Mouse (Mus musculus) WW6 (cell line): ENCODE data around the gene Tmem18.

Experiments used
- DNase-seq: peaks from one replicate; pipeline ENCODE4 v3.0.0-alpha.2; 2013; ENCODE audit warnings: low read depth, low spot score

The Tmem18 gene

DNA sequence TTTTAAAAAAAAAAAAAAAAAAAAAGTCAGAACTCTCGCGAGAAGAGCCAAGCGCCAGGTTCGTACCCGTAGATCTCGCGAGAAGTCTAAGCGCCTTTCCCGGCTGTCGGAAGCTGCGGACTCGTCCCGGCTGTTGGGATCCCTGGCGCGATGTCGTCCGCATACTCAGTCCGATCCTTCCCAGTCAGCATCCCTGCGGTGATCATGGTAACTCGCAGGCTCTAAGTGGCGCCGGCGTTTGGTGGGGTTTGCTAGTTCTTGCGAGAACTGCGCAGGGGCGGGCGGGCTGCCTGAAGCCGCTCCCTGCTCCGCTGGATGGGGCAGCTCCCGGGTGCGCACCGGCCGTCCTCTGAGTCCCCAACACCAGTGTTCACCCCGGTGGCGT, at the start of gene Tmem18:
Gene Tmem18, plus strand, starts transcription at position 71 of the 385 bp plus-strand sequence.
- DNase-seq, result peak; percentile 74

DNA sequence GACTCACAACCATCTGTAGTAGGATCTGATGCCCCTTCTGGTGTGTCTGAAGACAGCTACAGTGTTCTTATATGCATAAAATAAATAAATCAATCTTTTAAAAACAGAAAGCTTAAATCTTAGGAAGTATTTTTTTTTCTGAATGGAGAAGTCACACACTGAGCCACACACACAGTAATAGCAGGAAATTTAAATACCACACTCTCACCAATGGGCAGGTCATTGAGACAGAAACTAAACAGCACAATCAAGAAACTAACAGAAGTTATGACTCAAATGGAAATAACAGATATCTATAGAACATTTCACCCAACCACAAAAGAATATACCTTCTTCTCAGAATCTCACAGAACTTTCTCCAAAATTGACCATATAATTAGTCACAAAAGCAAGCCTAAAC, 26.9 kb upstream of the Tmem18 start:
- no peak for DNase-seq

DNA sequence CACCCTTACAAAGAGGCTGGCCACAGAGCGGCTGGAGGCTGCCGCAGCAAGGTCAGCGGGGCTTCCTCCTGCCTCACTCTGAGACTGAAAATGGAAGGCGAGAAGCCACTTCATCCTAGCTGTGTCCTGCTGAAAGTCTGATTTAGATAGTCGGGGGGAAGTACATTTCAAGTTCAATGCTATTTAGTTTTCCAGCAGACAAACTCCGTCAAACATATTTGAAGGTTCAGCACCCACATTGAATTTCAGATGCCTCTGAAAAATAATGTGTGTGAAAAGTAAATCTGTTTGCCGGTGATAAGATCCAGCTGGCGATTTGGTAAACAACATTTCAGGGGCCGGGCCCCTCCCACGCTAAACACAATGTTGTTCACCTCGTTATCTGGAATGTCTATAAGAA, 22.8 kb upstream of the Tmem18 start:
- no peak for DNase-seq

DNA sequence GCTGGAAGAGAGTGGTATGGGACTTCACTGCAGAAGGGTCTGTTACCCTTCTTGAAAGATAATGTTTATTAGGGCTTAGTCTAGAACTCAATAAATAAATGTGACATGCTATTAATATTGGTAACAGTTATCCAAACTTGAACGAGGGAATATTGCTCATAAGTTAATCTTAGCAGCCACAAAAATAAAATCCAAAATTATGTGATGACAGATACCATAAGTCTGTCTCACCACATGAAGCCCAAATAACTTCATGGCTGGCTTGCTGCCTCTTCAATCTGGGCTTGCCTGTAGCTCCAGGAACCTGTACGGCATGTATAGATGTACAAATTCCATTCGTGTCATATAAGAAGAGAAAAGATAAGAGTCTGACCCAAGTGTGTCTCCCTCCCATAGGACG, 12.2 kb upstream of the Tmem18 start:
- no peak for DNase-seq

DNA sequence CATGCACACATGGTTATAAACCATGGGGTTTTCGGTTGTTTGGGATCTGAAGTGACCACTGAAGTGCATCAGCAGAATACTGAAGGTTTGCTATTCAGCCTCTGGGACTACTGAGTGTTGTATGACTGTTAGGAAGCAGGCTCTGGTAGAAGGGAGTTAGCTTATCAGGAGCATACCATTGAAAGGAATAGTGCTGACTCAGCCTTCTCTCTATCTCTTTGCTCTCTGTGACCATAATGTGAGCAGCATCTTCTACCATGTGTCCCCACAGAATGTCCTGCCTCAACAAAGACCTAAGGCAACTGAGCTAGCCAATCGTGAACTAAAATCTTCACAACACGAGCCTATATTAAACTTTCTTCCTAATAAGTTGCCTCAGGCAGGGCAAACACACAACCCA, 8.3 kb upstream of the Tmem18 start:
- no peak for DNase-seq

DNA sequence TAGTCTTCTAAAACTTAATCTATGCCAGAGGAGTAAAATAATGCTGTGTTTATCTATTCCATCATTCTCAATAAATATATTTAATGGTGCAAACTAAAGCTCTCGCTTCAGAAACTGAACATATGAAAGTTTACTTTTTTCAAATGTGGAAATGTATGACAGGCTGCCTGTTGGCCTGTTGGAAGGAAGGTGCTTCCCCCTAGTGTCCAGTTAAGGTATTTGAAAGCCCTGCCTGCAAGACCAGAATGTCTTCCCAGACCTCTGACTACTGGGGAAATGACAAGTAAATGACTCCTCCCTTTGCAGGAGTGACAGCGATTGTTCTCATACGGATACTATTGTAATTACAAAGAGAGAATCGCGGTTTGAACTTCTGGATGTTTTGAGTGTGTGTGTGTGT, 6.2 kb upstream of the Tmem18 start:
- DNase-seq, result peak; percentile 33

DNA sequence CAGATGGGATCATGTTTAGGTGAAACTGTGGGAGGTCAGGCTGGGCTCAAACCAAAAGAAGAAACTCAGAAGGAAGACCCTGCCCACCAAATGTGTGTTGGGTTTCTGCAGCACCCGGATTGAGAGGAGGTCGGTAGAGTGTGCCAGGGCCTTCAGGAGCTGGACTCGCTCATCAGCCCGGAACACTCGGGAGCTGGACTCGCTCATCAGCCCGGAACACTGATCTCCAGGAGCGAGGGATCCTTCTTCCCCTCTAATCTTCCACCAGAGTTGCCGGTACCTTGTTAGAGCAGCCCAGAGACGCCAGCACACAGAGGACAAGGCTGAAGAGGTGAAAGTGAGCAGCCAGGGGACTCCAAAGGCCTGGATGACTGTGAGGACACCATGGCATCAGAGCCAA, 2.9 kb upstream of the Tmem18 start:
- no peak for DNase-seq

DNA sequence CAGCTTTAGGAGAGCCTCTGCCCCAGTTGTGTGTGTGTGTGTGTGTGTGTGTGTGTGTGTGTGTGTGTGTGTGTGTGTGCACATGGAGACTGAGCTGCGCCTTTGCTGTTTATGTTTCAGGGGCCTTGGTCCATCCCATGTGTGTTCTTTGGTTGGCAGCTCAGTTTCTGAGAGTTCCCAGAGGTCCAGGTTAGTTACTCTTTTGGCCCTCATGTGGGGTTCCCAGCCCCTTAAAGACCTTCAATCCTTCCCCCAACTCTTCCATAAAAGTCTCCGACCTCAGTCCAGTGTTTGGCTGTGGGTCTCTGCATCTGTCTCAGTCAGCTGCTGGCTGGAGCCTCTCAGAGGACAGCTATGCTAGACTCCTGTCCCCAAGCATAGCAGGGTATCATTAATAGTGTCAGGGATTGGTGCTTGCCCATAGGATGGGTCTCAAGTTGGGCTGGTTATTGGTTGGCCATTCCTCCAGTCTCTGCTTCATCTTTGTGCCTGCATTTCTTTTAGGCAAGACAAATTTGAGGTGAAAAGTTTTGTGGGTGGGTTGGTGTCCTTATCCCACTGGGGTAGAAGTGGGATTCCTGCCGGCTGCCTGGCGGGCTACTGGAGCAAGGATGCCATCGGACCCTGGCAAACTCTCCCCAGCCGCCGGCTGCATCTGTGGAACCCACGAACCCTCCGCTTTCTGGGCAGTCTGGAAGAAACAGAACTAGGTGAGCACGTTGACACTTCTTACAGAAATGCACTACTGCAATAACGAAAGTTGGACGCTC, 455 bp upstream of the Tmem18 start:
- no peak for DNase-seq

DNA sequence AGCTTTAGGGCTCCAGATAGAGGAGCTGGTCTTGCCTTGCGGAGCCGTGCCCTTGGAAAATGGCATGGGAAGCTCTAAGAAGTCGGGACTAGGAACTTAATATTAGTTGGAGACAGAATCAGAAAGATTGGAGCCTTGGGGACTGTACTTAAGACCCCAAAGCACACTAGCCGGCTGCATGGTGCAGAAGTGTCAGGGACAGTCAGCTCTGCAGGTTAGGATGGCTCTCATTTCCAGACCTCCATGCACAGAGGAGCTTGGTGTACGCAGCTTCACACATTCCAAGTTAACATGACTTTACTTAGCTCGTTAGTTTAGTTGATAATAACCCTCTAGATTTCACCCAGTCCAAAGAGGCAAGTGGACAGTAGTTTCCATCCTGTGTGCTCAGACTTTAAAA, 637 bp downstream of the Tmem18 start:
- DNase-seq, result no peak

DNA sequence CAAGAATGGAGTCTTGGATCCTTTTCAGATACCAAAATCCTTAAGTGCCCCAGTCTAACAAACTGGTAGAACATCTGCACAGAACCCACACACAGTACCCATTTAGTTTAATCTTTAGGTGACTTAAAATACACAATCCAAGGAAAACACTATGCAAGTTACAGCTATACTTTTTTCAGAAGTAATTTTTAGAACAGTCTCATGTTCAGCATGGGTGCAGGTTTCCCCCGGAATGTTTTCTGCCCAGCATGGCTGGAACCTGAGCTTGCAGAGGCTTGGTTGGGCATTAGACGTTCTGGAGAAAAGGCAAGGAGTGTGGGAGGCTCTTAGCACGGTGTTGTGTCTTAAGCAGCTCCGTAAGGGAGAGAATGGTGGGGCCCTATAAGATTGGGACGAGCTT, 7.6 kb downstream of the Tmem18 start:
- no peak for DNase-seq

DNA sequence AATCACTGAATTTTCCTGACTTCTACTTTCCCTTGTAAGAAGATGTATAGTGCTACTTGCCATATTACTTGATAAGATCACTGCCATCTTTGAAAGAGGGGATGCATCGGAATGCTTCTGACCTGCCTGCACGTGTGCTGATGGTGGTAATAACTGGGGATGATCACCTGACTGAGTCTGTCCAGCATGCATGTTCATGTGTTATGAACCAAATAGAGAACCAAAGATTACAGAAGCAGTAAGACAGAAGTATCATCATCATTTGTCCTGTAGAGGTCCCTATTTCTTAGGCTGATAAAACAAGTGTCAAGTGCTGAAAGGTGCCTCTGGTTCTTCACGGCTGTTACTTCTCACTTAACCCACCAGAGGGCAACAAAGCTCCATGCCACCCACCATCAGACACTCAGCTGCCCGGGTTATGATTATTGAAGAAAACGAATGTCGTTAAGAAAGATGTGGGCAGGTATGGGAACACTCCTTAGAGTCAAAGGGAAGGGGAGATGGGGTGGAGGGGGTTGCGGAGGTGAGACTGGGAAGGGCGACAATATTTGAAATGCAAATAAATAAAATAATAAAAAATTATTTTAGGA, 12.7 kb downstream of the Tmem18 start:
- DNase-seq, result peak; percentile 29

DNA sequence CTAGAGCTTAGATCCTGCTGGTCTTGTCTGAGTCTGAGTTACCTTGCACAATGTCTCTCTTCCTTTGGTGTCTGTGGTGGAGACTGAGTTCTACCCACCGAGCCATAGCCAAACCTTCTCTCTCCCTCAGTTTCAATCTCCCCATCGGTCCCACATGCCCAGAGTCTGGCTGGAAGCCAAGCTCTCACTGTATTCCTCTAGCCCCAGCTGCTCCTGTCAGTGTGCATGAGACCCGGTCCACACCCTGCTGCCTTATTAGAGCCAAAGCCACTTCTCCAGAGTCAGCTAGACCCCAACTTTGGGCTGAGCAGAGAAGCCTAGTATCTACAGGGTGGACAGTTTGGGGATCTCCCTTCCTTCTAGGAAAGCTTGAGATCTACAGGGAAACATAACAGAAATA, 14.7 kb downstream of the Tmem18 start:
- no peak for DNase-seq

DNA sequence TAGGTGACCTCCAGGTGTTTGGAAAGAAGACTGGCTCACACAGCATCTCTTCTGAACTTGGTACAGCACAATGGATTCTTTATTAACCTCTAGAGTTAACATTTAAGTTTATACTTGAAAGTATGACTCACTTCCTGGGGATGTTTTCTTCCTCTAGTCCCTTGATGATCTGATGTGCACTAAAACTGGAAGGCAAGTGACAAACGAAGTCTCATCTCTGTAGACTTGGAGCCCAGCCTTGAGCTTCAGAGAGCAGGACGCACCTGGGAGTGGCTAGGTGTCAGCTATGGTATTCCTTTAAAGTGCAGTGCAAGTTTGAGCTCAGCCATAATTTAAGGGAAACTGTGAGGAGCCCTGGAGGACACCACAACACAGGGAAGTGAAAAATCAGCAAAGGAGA, 15.2 kb downstream of the Tmem18 start:
- DNase-seq, result no peak

DNA sequence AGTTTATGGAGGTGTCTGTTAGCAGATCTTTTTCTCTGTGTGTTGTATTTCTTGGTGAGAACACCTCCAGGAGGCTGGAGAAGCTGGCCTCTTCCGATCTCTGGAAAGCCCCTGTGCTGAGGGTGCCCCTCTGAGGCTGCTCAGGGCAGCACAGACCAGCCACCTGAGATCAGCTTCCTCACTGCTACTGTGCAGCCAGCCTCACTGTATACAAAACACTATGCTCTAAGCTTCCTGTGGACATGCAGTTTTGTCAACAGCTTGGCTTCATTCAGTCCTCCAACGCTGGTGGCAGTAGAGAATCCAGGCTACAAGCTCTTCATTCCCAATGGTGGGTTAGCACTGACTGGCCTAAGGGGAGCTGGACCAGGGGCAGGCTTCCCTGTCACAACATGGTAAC, 15.8 kb downstream of the Tmem18 start:
- DNase-seq, result no peak

DNA sequence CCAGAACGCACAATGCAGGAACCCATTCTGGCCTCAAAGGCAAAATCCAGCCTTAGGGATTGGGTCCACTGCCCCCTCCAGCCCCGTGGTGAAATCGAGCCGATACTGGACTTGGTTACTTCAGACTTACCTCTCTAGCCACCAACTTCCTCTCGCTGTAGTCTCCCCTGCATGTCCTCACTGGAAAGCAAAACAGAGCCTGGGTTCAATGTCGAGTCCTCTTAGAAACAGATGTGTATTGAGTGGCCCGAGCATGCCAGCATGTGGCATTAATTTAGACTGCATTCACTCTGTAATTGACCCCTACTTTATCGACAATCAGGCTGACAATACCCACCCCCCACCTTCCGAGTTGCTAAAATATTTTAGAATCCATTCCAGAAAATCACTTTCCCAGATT, 19.8 kb downstream of the Tmem18 start:
- DNase-seq, result no peak

DNA sequence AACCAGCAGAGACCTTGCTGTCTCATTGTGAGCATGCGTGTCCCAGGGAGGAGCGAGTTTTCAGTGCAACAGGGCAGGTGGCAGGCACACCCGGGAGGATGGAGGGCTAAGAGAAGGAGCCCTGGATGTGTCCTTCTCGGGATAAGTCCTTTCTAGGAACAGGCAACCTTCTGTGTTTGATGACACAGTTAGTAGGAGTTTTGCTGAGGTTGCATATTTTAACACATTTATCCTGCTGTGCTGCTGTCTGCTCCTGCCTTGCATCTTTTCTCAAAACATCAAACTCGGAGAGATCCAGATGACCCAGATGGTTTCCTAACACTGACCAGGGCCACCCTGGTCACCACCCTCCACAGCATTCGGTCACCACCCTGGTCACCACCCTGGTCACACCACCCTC, 20.6 kb downstream of the Tmem18 start:
- DNase-seq, result no peak

DNA sequence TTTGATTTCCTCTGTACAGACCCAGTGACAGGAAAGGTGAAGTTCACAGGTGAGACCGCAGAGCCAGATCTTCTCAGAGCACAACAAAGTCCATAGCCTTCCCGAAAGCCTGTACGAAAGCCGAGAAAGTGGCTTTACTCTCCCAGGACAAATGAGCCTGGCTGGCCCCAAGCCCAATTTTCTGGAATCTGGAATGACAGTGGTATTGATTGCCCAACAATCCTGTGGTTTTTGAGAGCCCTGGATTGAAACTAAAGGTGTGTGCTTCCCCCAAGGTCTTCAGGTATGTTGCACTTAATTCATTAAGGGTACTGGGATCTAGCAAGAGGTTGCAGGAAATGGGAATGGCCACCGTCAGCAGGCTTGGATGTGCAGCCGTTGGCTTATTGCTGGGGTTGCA, 21.7 kb downstream of the Tmem18 start:
- DNase-seq, result no peak

DNA sequence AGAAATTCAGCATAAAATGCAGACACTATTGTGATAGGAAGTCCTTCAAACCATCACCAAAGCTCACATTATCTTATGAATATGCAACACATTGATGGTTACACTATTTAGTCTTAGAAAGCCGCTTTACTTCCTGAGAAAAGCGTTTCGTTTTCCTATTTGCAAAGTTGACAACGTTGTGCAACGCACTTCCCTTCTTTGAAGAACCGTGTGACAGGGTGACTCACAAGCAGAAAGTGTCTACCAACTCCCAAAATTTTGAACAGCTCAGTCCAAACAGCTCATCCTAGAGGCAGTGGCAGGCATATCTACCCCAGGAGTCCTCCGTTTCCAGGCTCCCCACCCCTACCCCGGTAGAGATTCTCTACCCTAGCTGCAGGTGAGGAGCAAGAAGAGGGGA, 22.5 kb downstream of the Tmem18 start:
- no peak for DNase-seq

DNA sequence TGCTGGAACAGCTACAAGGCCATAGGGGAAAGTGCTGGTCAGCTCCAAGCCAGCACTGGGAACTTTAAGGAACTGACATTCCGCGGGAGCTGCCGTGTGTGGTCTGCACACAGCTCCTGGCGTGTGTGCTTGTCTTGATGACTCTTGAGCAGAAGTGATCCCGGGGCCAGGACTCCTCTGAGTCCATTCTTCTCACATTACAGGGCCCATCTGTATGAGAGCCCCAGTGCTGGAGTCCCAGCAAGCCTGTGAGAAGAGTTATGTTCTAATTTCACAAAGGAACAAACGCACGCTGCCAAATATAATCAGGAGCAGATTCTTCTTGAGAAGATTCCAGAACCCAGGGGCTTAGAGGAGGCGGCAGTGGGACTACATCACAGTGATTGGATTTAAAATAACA, 34.2 kb downstream of the Tmem18 start:
- no peak for DNase-seq

DNA sequence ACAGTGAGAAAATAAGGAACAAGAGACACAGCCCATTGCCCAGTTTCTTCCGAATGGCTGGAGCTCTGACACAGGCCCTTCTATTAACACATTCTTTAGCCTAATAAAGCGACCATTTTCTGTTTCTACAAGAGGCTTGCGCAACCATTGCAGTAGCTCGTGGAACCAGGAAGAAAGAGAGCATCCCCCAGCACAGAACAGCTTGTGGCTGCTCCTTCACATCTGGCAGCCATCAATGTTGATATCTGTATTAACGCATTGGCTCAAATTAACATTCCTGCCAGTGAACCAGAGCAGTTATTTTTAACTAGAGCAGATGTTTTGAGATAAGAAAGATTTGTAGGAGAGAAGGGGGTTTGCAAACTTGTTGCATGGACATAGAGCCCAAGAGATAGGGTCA, 44.2 kb downstream of the Tmem18 start:
- no peak for DNase-seq

DNA sequence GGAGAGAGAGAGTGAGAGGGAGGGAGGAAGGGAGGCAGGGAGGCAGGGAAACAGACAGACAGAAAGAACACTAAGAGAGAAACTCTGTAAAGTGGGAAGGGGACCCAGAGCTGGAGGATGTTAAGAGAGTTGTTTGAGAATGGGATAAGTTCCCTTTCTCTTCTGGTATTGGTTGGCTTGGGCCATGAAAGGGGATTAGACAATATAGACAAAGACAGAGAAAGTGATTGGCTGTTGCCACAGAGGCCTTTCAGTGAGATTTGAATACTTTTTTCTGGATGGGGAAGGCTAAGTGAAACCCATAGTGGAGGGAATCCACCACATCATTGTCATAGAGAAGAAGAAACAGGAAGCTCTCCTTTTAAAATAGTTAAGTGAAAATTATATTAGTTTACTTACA, 50.3 kb downstream of the Tmem18 start:
- DNase-seq, result no peak
